Mouse (Mus musculus) heart, embryonic 16.5 days (tissue): ENCODE data around the gene Gm1113. TPM values are rescaled to one million over a fixed set of nuclear protein-coding genes. Genes with fewer than 3 reads are reported as not detected.

ENCODE experiments used
- ATAC-seq: fragments of 200-750 bp; cut with Nextera tagmentation; replicated peaks from 2 replicates; pipeline ENCODE4 v1.8.0; 2017; ENCODE audit warnings: moderate number of reproducible peaks; ENCODE audit not compliant: insufficient read depth, low FRiP score; ENCODE audit errors: extremely low read depth
- H3K27ac ChIP-seq: fragments of 300-500 bp; sonication (generic); 2 replicates; pipeline ENCODE4 v1.5.1; 2014; ENCODE audit warnings: mild to moderate bottlenecking, low read length, control low read depth, moderate library complexity
- H3K27me3 ChIP-seq: fragments of 300-500 bp; sonication (generic); 2 replicates; pipeline ENCODE4 v1.6.1; 2014; ENCODE audit warnings: low read length, mixed read lengths; ENCODE audit not compliant: control insufficient read depth, insufficient read depth
- H3K36me3 ChIP-seq: fragments of 300-500 bp; sonication (generic); 2 replicates; pipeline ENCODE4 v1.6.1; 2014; ENCODE audit not compliant: control insufficient read depth, insufficient read depth
- H3K4me1 ChIP-seq: fragments of 300-500 bp; sonication (generic); 2 replicates; pipeline ENCODE4 v1.6.1; 2014; ENCODE audit warnings: low read length, mixed read lengths; ENCODE audit not compliant: control insufficient read depth, insufficient read depth
- H3K4me2 ChIP-seq: fragments of 300-500 bp; sonication (generic); 2 replicates; pipeline ENCODE4 v1.6.1; 2014; ENCODE audit warnings: low read depth, mild to moderate bottlenecking, control low read depth, low read length
- H3K4me3 ChIP-seq: fragments of 300-500 bp; sonication (generic); 2 replicates; pipeline ENCODE4 v1.5.1; 2014; ENCODE audit warnings: mild to moderate bottlenecking, control low read depth, low read length
- H3K9ac ChIP-seq: fragments of 300-500 bp; sonication (generic); 2 replicates; pipeline ENCODE4 v1.6.1; 2014; ENCODE audit warnings: low read length, control low read depth
- H3K9me3 ChIP-seq: fragments of 300-500 bp; sonication (generic); replicated peaks from 2 replicates; pipeline ENCODE4 v1.6.1; 2016; ENCODE audit warnings: low read length; ENCODE audit not compliant: control insufficient read depth
- WGBS: fragments of 180-500 bp; shearing (Covaris S2); extraction: QIAGEN DNeasy Blood & Tissue Kit; methylation state at CpG from one replicate; pipeline ENCODE4 v1.1.7; 2014; 5-methylcytosine and 5-hydroxymethylcytosine counted together
- polyA plus RNA-seq: library from polyadenylated mRNA; unstranded; fragments of >200 nt; fragmentation: Nextera tagmentation; extraction: Ambion mirVana; gene quantifications from 2 replicates; pipeline ENCODE4 v1.2.1, GENCODE M21; 2015

Gm1113 gene
- polyA plus RNA-seq, 1 experiment from 2014 or later = not detected

DNA sequence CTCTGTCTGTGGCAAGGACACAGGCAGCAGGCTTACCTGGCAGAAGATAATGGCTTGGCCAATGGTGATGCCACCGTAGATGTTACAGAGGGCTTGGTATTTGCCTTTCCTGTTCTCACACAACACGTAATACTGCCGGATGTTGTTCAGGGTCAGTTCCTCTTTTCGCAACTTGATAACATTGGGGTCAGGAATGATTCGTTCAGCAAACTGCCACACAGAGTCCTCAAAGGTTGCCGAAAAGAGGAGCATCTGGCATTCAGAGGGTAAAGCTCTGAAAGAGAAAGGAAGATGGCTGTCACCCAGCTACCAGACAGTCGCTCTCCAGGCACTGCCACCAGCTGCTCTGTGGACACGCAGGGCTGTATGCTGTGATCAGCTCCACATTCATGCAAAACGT is 28.7 kb upstream of the Gm1113 start:
- ATAC-seq = no peak
- no peaks in the 10 kb centered on the region for H3K36me3 ChIP-seq
- no peaks in the 10 kb centered on the region for H3K4me1 ChIP-seq
- H3K4me3 ChIP-seq = no peak overlapping the region
- WGBS = 58% methylated on average over 9 of the region's 9 CpGs
- no peak overlapping the region for H3K27ac ChIP-seq
- H3K9ac ChIP-seq = no peak overlapping the region
- no peak overlapping the region for H3K4me2 ChIP-seq
- no peaks in the 10 kb centered on the region for H3K27me3 ChIP-seq
- H3K9me3 ChIP-seq = no peaks in the 10 kb centered on the region

DNA sequence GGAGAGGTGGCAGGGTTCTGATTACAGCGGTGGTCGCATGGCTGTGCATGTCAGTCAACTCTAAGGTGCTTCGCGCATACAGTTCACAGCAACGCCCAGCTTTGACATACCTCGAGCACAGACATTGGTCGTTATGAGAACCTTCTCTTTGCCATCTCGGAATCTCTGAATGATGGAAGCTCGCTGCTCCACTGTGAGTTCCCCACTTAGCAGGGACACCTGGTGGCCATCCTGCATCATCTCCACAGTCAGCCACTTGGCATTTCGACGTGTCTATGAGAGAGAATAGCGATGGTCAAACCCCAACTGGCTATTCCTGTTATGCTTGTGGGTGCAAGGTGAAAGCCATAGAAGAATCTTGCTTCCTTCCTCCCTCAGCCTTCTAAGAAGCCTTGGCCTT is 27.6 kb upstream of the Gm1113 start:
- no peak for ATAC-seq
- Histone ChIP-seq H3K36me3 (no peaks in the 10 kb centered on the region), H3K9ac (no peak overlapping the region), H3K4me3 (no peak overlapping the region), H3K9me3 (no peaks in the 10 kb centered on the region), H3K4me2 (no peak overlapping the region), H3K4me1 (no peaks in the 10 kb centered on the region), H3K27ac (no peak overlapping the region), H3K27me3 (no peaks in the 10 kb centered on the region)
- 68% methylated on average over 12 of the region's 12 CpGs for WGBS

DNA sequence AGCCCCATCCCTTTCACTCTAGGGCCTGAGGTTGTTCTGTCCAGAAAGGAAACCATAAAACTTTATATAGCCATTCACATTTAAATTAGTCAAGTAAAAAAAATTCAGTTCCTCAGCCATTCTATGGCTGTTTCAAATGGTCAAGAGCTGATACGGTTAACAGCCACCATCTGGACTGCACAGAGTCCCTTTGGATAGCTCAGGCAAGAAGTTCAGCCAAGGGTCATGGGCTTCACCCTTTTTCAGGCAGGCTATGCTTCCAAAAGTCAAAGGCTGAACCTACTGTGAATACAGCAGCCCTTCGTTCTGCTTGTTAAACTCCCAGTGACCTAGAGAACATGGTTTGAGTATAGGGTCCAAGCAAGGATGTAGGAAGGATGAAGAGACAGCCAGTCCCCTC is 26.6 kb upstream of the Gm1113 start:
- WGBS = 63% methylated on average over 2 of the region's 2 CpGs
- Histone ChIP-seq H3K4me3 (no peak overlapping the region), H3K27ac (no peak overlapping the region), H3K4me2 (no peak overlapping the region), H3K9ac (no peak overlapping the region), H3K9me3 (no peaks in the 10 kb centered on the region), H3K36me3 (no peaks in the 10 kb centered on the region), H3K4me1 (no peaks in the 10 kb centered on the region), H3K27me3 (no peaks in the 10 kb centered on the region)
- ATAC-seq = 0 out of 2 replicates have a peak, but pooled peaks have one; percentile 28

DNA sequence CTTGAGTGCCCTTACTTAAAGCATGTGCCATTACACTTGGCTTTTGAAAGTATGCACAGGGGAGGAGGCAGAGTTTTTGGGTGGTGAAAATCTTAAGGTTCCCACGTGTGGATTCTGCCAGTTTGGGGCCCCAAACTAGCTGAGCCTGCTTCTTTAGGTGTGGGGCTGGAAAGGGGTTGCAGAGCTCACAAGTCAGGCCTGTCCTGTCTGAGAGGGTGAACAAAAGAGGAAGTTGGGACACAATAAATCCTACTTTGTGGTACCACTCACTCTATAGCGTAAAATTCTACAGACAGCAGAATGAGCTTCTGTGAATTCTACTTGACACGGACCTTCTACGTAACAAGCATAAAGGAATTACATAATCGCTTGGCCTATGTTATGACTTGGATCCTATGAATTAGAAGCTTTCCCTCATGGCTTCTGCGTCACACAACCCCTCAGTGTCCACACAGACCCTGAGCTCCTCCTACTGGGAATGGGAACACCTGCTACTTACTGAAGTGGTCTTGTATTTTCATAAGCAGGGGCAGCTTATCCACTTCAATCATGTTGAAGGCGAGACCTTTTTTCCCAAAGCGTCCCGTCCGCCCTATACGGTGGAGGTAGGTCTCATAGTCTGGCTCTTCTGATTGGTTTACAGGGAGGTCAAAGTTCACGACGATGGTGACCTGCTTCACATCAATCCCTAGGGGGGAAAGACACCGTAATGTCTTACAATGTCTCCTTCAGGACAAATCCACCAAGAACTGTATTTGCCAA is 25.2 kb upstream of the Gm1113 start:
- no peak overlapping the region for H3K4me2 ChIP-seq
- no peak overlapping the region for H3K4me3 ChIP-seq
- no peak overlapping the region for H3K9ac ChIP-seq
- 80% methylated on average over 14 of the region's 14 CpGs for WGBS
- no peak for ATAC-seq
- H3K36me3 ChIP-seq = no peaks in the 10 kb centered on the region
- H3K4me1 ChIP-seq = no peaks in the 10 kb centered on the region
- H3K27me3 ChIP-seq = no peaks in the 10 kb centered on the region
- H3K9me3 ChIP-seq = no peaks in the 10 kb centered on the region
- no peak overlapping the region for H3K27ac ChIP-seq

DNA sequence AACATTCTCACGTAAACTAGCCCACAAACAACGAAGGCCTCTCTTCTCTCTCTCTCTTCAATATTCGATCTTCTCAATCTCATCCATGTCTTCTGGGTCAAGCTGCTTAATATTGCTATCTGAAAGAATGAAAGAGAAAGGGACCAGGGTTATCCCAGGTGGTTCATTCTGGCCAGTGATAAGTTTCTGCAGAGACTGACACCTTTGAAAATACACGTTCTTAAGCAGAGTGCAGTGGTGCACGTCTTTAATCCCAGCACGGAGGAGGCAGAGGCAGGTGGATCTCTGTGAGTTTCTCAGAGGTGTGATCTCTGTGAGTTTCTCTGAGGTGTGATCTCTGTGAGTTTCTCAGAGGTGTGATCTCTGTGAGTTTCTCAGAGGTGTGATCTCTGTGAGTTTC is 23.9 kb upstream of the Gm1113 start:
- no peaks in the 10 kb centered on the region for H3K4me1 ChIP-seq
- H3K27me3 ChIP-seq = no peaks in the 10 kb centered on the region
- H3K4me3 ChIP-seq = no peak overlapping the region
- no peaks in the 10 kb centered on the region for H3K36me3 ChIP-seq
- WGBS = 58% methylated on average over 6 of the region's 6 CpGs
- ATAC-seq = no peak
- H3K9me3 ChIP-seq = no peaks in the 10 kb centered on the region
- H3K9ac ChIP-seq = no peak overlapping the region
- H3K4me2 ChIP-seq = no peak overlapping the region
- H3K27ac ChIP-seq = no peak overlapping the region

DNA sequence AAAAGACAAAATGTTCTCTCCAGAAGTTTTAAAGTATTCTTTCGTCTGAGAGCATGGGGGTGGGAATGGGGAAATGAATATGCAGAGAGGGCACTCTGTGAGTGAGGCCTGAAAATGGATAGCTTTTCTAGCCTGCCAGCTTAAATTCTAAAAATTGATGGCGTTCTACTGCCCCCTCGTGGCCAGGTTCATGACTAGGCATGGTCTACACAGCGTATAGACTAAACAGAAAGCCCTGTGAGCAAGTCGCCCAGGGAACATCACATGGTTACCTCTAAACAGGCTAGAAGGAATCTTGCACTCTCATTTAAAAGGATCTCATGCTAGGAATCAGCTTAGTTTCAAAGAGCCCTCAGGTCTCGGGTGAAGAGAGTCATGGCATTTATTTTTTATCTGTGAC is 23.4 kb upstream of the Gm1113 start:
- WGBS = 9% methylated on average over 6 of the region's 6 CpGs
- Histone ChIP-seq H3K9me3 (no peaks in the 10 kb centered on the region), H3K27me3 (no peaks in the 10 kb centered on the region), H3K4me3 (no peak overlapping the region), H3K36me3 (no peaks in the 10 kb centered on the region), H3K27ac (no peak overlapping the region), H3K4me2 (no peak overlapping the region), H3K9ac (no peak overlapping the region), H3K4me1 (no peaks in the 10 kb centered on the region)
- ATAC-seq = no peak; the same call in 1 of the 2 replicates

DNA sequence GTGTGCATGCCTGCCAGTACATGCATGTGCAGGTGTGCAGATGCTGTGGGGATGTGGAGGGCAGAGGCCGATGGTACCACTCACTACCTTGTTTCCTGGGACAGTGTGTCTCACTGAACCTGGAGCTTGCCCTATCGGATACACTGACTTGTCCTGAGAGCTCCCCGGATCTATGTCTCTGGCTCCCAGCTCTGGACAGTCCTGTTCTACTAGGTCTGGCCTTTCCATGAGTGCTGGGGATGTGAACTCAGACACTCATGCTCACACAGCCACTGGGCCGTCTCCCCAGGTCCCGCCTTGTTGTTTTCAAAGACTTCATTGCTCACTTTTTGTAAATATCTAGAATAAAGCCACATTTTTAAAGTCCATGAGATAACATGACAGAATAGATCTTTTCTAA is 23.0 kb upstream of the Gm1113 start:
- ATAC-seq = no peak
- no peak overlapping the region for H3K4me2 ChIP-seq
- no peak overlapping the region for H3K27ac ChIP-seq
- no peaks in the 10 kb centered on the region for H3K36me3 ChIP-seq
- no peak overlapping the region for H3K9ac ChIP-seq
- no peak overlapping the region for H3K4me3 ChIP-seq
- WGBS = 77% methylated on average over 5 of the region's 5 CpGs
- H3K9me3 ChIP-seq = no peaks in the 10 kb centered on the region
- no peaks in the 10 kb centered on the region for H3K4me1 ChIP-seq
- H3K27me3 ChIP-seq = no peaks in the 10 kb centered on the region

DNA sequence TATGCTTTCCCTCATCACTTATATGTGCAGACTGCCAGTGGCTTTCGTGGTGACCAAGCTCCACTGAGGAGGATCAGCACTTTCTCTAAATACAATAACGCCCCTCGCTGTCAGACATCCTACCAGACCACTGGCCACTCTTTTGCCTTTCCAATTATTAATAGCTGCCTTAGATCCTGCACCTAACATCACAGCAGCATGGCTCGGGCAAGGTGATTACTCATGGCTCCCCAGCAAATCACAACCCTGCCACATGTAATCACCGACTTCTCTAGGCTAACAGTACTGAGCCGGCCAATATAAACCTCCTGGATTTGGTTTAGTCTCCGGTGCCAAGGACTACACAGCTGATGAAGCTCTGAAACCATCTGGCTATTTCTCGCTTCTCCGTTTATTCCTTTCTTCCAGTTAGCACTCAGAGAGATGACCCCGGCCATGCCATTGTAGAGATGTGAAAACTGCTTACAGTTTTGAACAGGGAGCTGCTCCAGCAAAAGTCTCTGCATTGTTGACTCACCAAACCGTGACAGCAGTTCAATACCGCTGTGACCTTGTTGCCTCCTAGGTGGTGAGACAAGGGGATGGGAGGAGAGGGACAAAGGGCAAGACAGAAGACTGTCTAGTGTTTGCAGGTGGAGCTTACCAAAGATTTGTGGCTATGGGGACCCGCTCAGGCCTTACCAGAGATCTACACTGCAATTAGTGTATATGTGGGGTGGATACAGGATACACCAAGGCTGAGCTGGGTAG is 21.1 kb upstream of the Gm1113 start:
- Histone ChIP-seq H3K36me3 (no peaks in the 10 kb centered on the region), H3K4me3 (no peak overlapping the region), H3K27me3 (no peaks in the 10 kb centered on the region), H3K4me2 (no peak overlapping the region), H3K9me3 (no peaks in the 10 kb centered on the region), H3K27ac (no peak overlapping the region), H3K4me1 (no peaks in the 10 kb centered on the region), H3K9ac (no peak overlapping the region)
- ATAC-seq = no peak
- WGBS = 78% methylated on average over 13 of the region's 13 CpGs

DNA sequence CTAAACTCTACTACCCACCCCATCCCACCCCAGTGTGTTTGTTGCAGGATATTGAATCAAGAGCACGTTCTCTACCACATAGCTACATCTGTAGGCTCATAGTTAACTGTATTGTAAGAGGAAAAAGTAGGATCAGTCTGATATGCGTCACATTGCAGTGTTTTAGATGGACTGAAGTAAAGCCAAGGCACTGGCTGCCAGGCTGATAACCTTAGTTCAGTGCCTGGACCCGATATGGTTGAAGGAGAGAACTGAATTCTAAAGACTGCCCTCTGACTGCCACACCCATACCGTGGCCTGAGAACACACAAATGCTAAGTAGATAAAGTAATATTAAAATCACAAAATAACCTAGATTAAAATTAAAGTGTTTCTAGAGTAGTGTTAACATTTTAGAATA is 17.8 kb upstream of the Gm1113 start:
- Histone ChIP-seq H3K4me2 (no peak overlapping the region), H3K27ac (no peak overlapping the region), H3K36me3 (no peaks in the 10 kb centered on the region), H3K9ac (no peak overlapping the region), H3K4me1 (no peaks in the 10 kb centered on the region), H3K4me3 (no peak overlapping the region), H3K27me3 (no peaks in the 10 kb centered on the region), H3K9me3 (no peaks in the 10 kb centered on the region)
- 57% methylated on average over 4 of the region's 4 CpGs for WGBS
- no peak for ATAC-seq
